Mouse (Mus musculus): Measurements from ENCODE around the gene Btbd8. TPM values are rescaled to one million over a fixed set of nuclear protein-coding genes. Genes with fewer than 3 reads are reported as not detected.

Gene Btbd8
- polyA plus RNA-seq, 1 experiment: 1.2 TPM

GRCm38 (mm10) chr5:107499891-107500535 is 62.2 kb downstream of the Btbd8 start:
- Histone ChIP-seq H3K4me3 (ENCODE audit: insufficient read depth, low read depth, low read length) (no peak overlapping the region), H3K4me1 (ENCODE audit: control insufficient read depth, insufficient read depth, low read length) (no peaks in the 10 kb centered on the region), H3K36me3 (ENCODE audit: control insufficient read depth, insufficient read depth, low read length) (no peaks in the 10 kb centered on the region), H3K27ac (ENCODE audit: insufficient read depth, low read depth, low read length) (no peak overlapping the region), H3K27me3 (replicated peaks; ENCODE audit: control insufficient read depth, insufficient read depth, low read length) (no peaks in the 10 kb centered on the region)
- WGBS: 88% methylated on average over 5 of the region's 5 CpGs
- no peak for TF ChIP-seq CTCF (conservative IDR thresholded peaks at IDR 0.05; ENCODE audit: insufficient read depth, insufficient read length, low read depth, low read length)
- TF ChIP-seq POLR2A (IDR thresholded peaks at IDR 0.05; ENCODE audit: low read depth, low read length): no peak
- no peak for DNase-seq

DNA sequence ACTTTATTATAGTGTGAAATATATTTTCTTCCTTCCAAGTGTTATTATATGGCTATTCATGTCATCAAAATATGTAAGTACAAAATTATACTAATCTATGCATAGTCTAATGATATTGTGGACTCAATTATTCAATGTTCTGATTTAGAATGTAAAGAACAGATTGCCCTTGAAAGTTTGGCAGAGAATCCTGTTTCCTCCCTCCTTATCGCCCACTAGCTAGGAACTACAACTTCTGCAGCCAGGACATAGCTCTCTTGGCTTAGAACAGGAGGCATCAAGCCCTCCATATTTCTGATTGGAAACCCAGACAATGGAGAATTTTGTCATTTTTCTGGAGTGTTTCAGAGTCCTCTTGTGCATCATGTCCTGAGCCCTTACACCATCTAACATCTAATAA is 62.9 kb downstream of the Btbd8 start:
- Histone ChIP-seq H3K4me3 (ENCODE audit: insufficient read depth, low read depth, low read length) (no peak overlapping the region), H3K4me1 (ENCODE audit: control insufficient read depth, insufficient read depth, low read length) (no peaks in the 10 kb centered on the region), H3K27me3 (replicated peaks; ENCODE audit: control insufficient read depth, insufficient read depth, low read length) (no peaks in the 10 kb centered on the region), H3K36me3 (ENCODE audit: control insufficient read depth, insufficient read depth, low read length) (no peaks in the 10 kb centered on the region), H3K27ac (ENCODE audit: insufficient read depth, low read depth, low read length) (no peak overlapping the region)
- no peak for DNase-seq
- WGBS: 100% methylated on average over 1 of the region's 1 CpGs
- no peak for TF ChIP-seq CTCF (conservative IDR thresholded peaks at IDR 0.05; ENCODE audit: insufficient read depth, insufficient read length, low read depth, low read length)
- no peak for TF ChIP-seq POLR2A (IDR thresholded peaks at IDR 0.05; ENCODE audit: low read depth, low read length)

DNA sequence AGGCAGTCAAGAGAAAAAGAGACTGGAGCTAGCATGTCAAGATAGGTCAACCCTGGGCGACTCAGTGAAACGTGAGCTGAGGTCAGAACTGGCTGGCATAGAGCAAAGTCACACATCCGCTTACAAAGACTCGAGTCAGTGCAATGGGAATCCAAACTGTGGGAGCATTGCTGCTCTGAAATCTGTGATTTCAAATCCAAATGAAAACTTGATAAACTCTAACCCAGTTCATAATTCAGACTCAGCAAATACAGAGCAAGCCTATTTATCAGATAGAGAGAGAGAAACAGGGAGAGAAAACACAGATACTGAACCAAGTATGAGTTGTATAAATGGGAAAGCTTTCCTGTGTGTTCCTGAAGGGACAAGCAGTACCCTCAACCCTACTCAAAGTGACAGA is 69.5 kb downstream of the Btbd8 start, which contains the start of gene Gm42669:
Gene Gm42669 (plus strand): TSS at position 301 of the 400 bp plus-strand sequence.
- Histone ChIP-seq H3K27me3 (replicated peaks; ENCODE audit: control insufficient read depth, insufficient read depth, low read length) (no peaks in the 10 kb centered on the region), H3K27ac (ENCODE audit: insufficient read depth, low read depth, low read length) (no peak within 1 kb of the TSS), H3K4me1 (ENCODE audit: control insufficient read depth, insufficient read depth, low read length) (no peaks in the 10 kb centered on the region), H3K4me3 (ENCODE audit: insufficient read depth, low read depth, low read length) (no peak within 1 kb of the TSS), H3K36me3 (ENCODE audit: control insufficient read depth, insufficient read depth, low read length) (peaks cover 2% of the 10 kb centered on the region)
- 72% methylated on average over 4 of the region's 4 CpGs for WGBS
- TF ChIP-seq POLR2A (IDR thresholded peaks at IDR 0.05; ENCODE audit: low read depth, low read length) (no peak), CTCF (conservative IDR thresholded peaks at IDR 0.05; ENCODE audit: insufficient read depth, insufficient read length, low read depth, low read length) (no peak)
- no peak for DNase-seq

DNA sequence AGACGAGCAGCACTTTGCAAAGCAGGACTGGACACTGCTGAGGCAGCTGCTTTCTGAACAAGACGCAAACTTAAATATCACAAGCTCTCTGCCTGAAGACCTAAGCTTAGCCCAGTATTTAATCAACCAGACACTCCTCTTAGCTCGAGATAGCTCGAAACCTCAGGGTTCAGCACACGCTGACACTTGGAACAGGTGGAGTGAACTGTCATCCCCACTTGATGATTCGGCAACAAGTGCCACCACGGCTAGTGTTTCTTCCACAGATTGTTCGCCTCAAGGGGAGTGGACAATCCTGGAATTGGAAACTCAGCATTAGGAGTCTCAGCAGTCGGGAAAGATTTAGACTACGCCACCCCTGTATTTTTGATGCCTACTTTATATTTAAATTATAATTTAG is 72.7 kb downstream of the Btbd8 start:
- no peak for DNase-seq
- Histone ChIP-seq H3K4me1 (ENCODE audit: control insufficient read depth, insufficient read depth, low read length) (no peaks in the 10 kb centered on the region), H3K36me3 (ENCODE audit: control insufficient read depth, insufficient read depth, low read length) (peaks cover 2% of the 10 kb centered on the region), H3K27me3 (replicated peaks; ENCODE audit: control insufficient read depth, insufficient read depth, low read length) (no peaks in the 10 kb centered on the region), H3K4me3 (ENCODE audit: insufficient read depth, low read depth, low read length) (no peak overlapping the region), H3K27ac (ENCODE audit: insufficient read depth, low read depth, low read length) (no peak overlapping the region)
- no peak for TF ChIP-seq POLR2A (IDR thresholded peaks at IDR 0.05; ENCODE audit: low read depth, low read length)
- no peak for TF ChIP-seq CTCF (conservative IDR thresholded peaks at IDR 0.05; ENCODE audit: insufficient read depth, insufficient read length, low read depth, low read length)
- WGBS: 87% methylated on average over 10 of the region's 10 CpGs

DNA sequence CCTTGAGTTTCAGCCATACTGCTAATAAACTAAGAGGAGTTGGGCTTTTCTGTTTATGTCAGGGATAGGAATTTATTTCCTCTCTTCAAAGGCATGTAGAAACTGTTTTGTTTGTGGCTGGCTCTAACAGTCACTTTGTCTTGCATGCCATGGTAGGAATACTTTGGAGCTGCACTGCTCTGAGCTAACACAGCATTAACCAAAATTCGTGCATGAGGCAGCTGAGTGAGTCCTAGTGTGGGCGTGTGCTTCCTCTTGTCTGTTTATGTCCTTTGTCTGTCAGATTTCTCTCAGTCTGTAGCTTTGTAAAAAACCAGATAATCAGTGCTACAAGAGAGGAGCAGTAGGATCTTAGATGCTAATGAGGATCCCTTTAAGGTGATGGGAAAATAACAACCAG is 73.5 kb downstream of the Btbd8 start:
- TF ChIP-seq POLR2A (IDR thresholded peaks at IDR 0.05; ENCODE audit: low read depth, low read length) (no peak), CTCF (conservative IDR thresholded peaks at IDR 0.05; ENCODE audit: insufficient read depth, insufficient read length, low read depth, low read length) (no peak)
- peaks cover 2% of the 10 kb centered on the region for H3K36me3 ChIP-seq (ENCODE audit: control insufficient read depth, insufficient read depth, low read length)
- no peak overlapping the region for H3K4me3 ChIP-seq (ENCODE audit: insufficient read depth, low read depth, low read length)
- no peaks in the 10 kb centered on the region for H3K27me3 ChIP-seq (replicated peaks; ENCODE audit: control insufficient read depth, insufficient read depth, low read length)
- H3K4me1 ChIP-seq (ENCODE audit: control insufficient read depth, insufficient read depth, low read length): no peaks in the 10 kb centered on the region
- 57% methylated on average over 2 of the region's 2 CpGs for WGBS
- DNase-seq: no peak
- H3K27ac ChIP-seq (ENCODE audit: insufficient read depth, low read depth, low read length): no peak overlapping the region

DNA sequence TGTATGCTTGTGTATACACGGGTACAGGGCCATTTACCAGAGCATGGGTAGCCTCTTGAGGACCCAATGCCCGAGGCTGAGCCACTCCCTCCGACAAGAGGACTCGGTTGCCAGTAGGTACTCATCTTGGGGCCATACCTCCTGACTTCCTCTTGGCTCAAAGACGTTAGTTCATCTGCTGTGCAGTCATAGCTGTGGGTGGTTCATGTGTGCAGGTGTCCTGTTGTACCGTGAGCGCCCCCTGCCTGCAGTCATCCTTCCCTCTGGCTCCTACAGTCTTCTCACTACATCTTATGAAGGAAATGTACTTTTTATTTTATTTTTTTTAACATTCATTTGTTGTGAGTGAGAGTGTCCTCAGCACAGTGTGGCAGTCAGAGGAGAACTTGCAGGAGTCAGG is 75.8 kb downstream of the Btbd8 start:
- no peak for TF ChIP-seq POLR2A (IDR thresholded peaks at IDR 0.05; ENCODE audit: low read depth, low read length)
- peak; percentile 75 for TF ChIP-seq CTCF (conservative IDR thresholded peaks at IDR 0.05; ENCODE audit: insufficient read depth, insufficient read length, low read depth, low read length)
- peak; percentile 43 for DNase-seq
- no peak overlapping the region for H3K4me3 ChIP-seq (ENCODE audit: insufficient read depth, low read depth, low read length)
- no peaks in the 10 kb centered on the region for H3K36me3 ChIP-seq (ENCODE audit: control insufficient read depth, insufficient read depth, low read length)
- 58% methylated on average over 7 of the region's 7 CpGs for WGBS
- no peaks in the 10 kb centered on the region for H3K4me1 ChIP-seq (ENCODE audit: control insufficient read depth, insufficient read depth, low read length)
- H3K27ac ChIP-seq (ENCODE audit: insufficient read depth, low read depth, low read length): no peak overlapping the region
- no peaks in the 10 kb centered on the region for H3K27me3 ChIP-seq (replicated peaks; ENCODE audit: control insufficient read depth, insufficient read depth, low read length)

DNA sequence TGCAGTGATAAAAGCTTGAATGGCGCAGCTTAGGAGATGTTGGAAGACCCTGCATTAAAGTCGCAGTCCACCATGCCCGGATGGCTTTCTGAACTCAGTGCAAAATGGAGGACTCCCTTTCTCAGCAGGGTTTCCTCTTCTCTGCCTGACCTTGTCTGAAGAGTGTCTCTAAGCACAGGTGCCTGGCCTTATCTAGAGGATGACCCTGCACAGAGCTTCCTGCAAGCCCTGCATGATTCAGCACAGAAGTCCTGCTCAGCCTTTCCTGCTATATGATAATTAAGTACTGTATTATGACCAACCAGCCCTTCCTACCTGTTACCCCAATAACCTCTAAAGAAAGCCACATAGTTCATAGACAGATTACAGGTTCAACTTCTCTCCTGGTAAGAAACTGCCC is 77.7 kb downstream of the Btbd8 start:
- H3K4me1 ChIP-seq (ENCODE audit: control insufficient read depth, insufficient read depth, low read length): no peaks in the 10 kb centered on the region
- H3K4me3 ChIP-seq (ENCODE audit: insufficient read depth, low read depth, low read length): no peak overlapping the region
- no peaks in the 10 kb centered on the region for H3K36me3 ChIP-seq (ENCODE audit: control insufficient read depth, insufficient read depth, low read length)
- no peak overlapping the region for H3K27ac ChIP-seq (ENCODE audit: insufficient read depth, low read depth, low read length)
- 96% methylated on average over 3 of the region's 3 CpGs for WGBS
- H3K27me3 ChIP-seq (replicated peaks; ENCODE audit: control insufficient read depth, insufficient read depth, low read length): no peaks in the 10 kb centered on the region
- DNase-seq: no peak
- TF ChIP-seq CTCF (conservative IDR thresholded peaks at IDR 0.05; ENCODE audit: insufficient read depth, insufficient read length, low read depth, low read length) (no peak), POLR2A (IDR thresholded peaks at IDR 0.05; ENCODE audit: low read depth, low read length) (no peak)

All from kidney, adult 2 months (tissue).